In the genomic region with DNA sequence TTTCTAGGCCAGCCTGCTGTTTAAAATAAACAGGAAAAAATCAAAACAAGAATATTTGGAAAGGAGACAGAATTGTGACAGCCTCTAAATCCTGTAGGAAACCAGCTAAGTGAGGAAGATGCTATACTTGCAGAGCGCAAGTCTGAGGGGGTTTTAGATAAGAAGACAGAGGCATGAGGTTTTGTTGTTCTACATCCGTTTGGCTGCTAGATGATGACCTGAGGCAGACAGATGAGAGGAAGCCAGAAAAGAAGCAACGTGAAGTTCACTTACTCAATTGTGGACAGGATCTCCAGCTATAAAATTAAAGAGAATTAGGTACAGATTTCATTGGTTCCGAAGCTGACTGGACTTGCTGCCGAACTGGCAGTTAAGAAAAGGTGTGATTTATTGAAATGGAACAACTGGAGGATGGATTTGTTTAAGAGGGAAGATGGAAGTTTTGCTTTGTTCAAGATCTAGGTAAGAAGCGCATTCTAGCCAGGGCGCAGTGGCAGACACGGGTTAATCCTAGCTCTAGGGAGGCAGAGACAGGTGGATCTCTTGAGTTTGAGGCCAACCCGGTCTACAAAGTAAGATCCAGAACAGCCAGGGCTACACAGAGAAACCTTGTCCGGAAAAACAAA, we compare ENCODE assay signal across 8 mouse cellular contexts. TPM values are rescaled to one million over a fixed set of nuclear protein-coding genes. Genes with fewer than 3 reads are reported as not detected.
DNase-seq lines count a peak whose midpoint lies in the region; ATAC-seq and TF ChIP-seq lines count a peak whose summit lies in the region.

No protein-coding gene starts in this region.

- H3K4me2 ChIP-seq in heart, embryonic 14.5 days (ENCODE audit: low read length): peak overlapping the region; percentile 92

- no peaks in the 10 kb centered on the region for H3K9me3 ChIP-seq in heart, embryonic 14.5 days (ENCODE audit: control insufficient read depth, low read length)
- no peaks in the 10 kb centered on the region for H3K9me3 ChIP-seq in ES-E14 (ENCODE audit: control insufficient read depth, insufficient read depth, low read depth, low read length)
- H3K9me3 ChIP-seq in hindbrain, embryonic 10.5 days: no peaks in the 10 kb centered on the region

- ATAC-seq in heart, embryonic 14.5 days (ENCODE audit: insufficient number of reproducible peaks, insufficient read depth, low FRiP score, low read depth): no peak

- H3K4me3 ChIP-seq in heart, embryonic 14.5 days (ENCODE audit: control insufficient read depth in 1 of 2, insufficient read depth in 1 of 2, low read depth in 1 of 2, low read length in 2 of 2): peak overlapping the region; percentile 89 to 97
- H3K4me3 ChIP-seq in ES-E14 (ENCODE audit: insufficient read depth in 1 of 2, low read depth in 1 of 2, low read length in 2 of 2, poor library complexity in 1 of 2, severe bottlenecking in 1 of 2) (peak overlapping the region; percentile 79 to 80), macrophage (ENCODE audit: inconsistent target) (peak overlapping the region; percentile 68)
- H3K4me3 ChIP-seq in hindbrain, embryonic 10.5 days: peak overlapping the region; percentile 76

- H3K27me3 ChIP-seq in heart, embryonic 14.5 days (ENCODE audit: control insufficient read depth, insufficient read depth, low read length): no peaks in the 10 kb centered on the region
- H3K27me3 ChIP-seq in hindbrain, embryonic 10.5 days (ENCODE audit: insufficient read depth, poor library complexity, severe bottlenecking): no peaks in the 10 kb centered on the region

- H3K4me1 ChIP-seq in heart, embryonic 14.5 days (ENCODE audit: control insufficient read depth in 2 of 2, insufficient read depth in 2 of 2, low read length in 2 of 2): peaks cover 0 to 34% of the 10 kb centered on the region in 2 experiments; a peak in 3 of 4 replicates
- H3K4me1 ChIP-seq in ES-E14 (ENCODE audit: control insufficient read depth in 2 of 2, insufficient read depth in 2 of 2, low read length in 2 of 2, poor library complexity in 1 of 2): peaks cover 3 to 5% of the 10 kb centered on the region in 2 experiments; a peak in 3 of 4 replicates
- H3K4me1 ChIP-seq in hindbrain, embryonic 10.5 days (replicated peaks): peaks cover 30% of the 10 kb centered on the region

- no peak for DNase-seq in heart, adult 11 months
- DNase-seq in ES-E14 (ENCODE audit: low read depth, low spot score): no peak
- no peak for DNase-seq in hindbrain, embryonic 10.5 days (ENCODE audit: low spot score)
- no peak for DNase-seq in adrenal gland, postnatal 14 days
- DNase-seq in layer of hippocampus, postnatal 25 days (ENCODE audit: extremely low spot score in 1 of 2, low spot score in 1 of 2): no peak
- DNase-seq in ovary, adult 18-20 months (ENCODE audit: low spot score): no peak

- H3K36me3 ChIP-seq in heart, embryonic 14.5 days (ENCODE audit: control insufficient read depth, insufficient read depth, low read length): peaks cover 35% of the 10 kb centered on the region
- peaks cover 9% of the 10 kb centered on the region for H3K36me3 ChIP-seq in ES-E14 (ENCODE audit: control insufficient read depth, insufficient read depth, low read length, poor library complexity, severe bottlenecking)
- peaks cover 50% of the 10 kb centered on the region for H3K36me3 ChIP-seq in hindbrain, embryonic 10.5 days
- peaks cover 4% of the 10 kb centered on the region; the same call in 1 of the 2 replicates for H3K36me3 ChIP-seq in macrophage (ENCODE audit: inconsistent target)

- in situ Hi-C loops in ES-E14 (cut with MboI; ENCODE audit: low sequenced_read_pairs in 2 of 2, unreplicated experiment in 2 of 2): no loop called here

- H3K79me2 ChIP-seq in macrophage (ENCODE audit: inconsistent target): peaks cover 52% of the 10 kb centered on the region

- WGBS in heart, embryonic 14.5 days: 27% methylated on average over 10 of the region's 10 CpGs
- WGBS in hindbrain, embryonic 10.5 days: 37% methylated on average over 10 of the region's 10 CpGs
- WGBS in macrophage (ENCODE audit: missing documents): 9% methylated on average over 10 of the region's 10 CpGs

- peak overlapping the region; percentile 87 for H3K9ac ChIP-seq in heart, embryonic 14.5 days (ENCODE audit: low read length)
- H3K9ac ChIP-seq in ES-E14 (ENCODE audit: insufficient read depth, low read depth, low read length, poor library complexity, severe bottlenecking): peak overlapping the region; percentile 82

- H3K27ac ChIP-seq in heart, embryonic 14.5 days (replicated peaks in 1 of 2; ENCODE audit: control insufficient read depth in 1 of 2, insufficient read depth in 1 of 2, low read depth in 2 of 2, low read length in 2 of 2): 0 out of 4 replicates have a peak overlapping the region, but pooled peaks of 1 of the 2 experiments have one; percentile 20
- H3K27ac ChIP-seq in ES-E14 (ENCODE audit: insufficient read depth, low read depth, low read length, poor library complexity, severe bottlenecking) (no peak overlapping the region), macrophage (no peak overlapping the region)
- H3K27ac ChIP-seq in hindbrain, embryonic 10.5 days: peak overlapping the region; percentile 93

TF ChIP-seq in ES-E14, 5 proteins besides CTCF, POLR2A, EP300 and RAD21:
- TF ChIP-seq ZNF384 (IDR thresholded peaks at IDR 0.05; ENCODE audit: low read depth, low read length) (no peak), CHD2 (IDR thresholded peaks at IDR 0.05; ENCODE audit: low read depth, low read length) (no peak), HCFC1 (IDR thresholded peaks at IDR 0.05; ENCODE audit: borderline replicate concordance, insufficient read depth, low read length) (no peak), MAFK (IDR thresholded peaks at IDR 0.05; ENCODE audit: insufficient read depth, low read depth, low read length) (no peak), ZC3H11A (IDR thresholded peaks at IDR 0.05; ENCODE audit: borderline replicate concordance, low read depth, low read length) (no peak)
TF ChIP-seq in ES-E14: peak in this region for 0.

RNA-seq across cellular contexts. Expression of gene Xpc, which starts 0.8 kb away (rescaled TPM):
- polyA plus RNA-seq in heart, embryonic 14.5 days (2014; fragmentation: Nextera tagmentation; extraction: Ambion mirVana): 9.6 and 12.0 TPM in 2 replicates
- 17.6 and 22.0 TPM in 2 replicates for total RNA-seq in ES-E14 (2012; rRNA removed)
- polyA plus RNA-seq in hindbrain, embryonic 10.5 days (2016; fragmentation: Nextera tagmentation; extraction: Ambion mirVana): 23.6 and 23.7 TPM in 2 replicates
- 10 to 100 TPM in 12 of 26 experiments, 1 to 10 TPM in 14; 2.0 to 25.7 (median 7.2) TPM for total RNA-seq in macrophage (2018; cell fraction: chromatin; rRNA removed)
- 10 to 100 TPM in 12 of 26 experiments, 1 to 10 TPM in 14; 4.2 to 15.1 (median 9.7) TPM for total RNA-seq in macrophage (2018; cell fraction: cytosol; rRNA removed)
- total RNA-seq in macrophage (2018; cell fraction: nucleus; rRNA removed): 10 to 100 TPM in 10 of 26 experiments, 1 to 10 TPM in 16; 3.0 to 18.5 (median 8.6) TPM
- 10.0 to 14.5 TPM (median 12.6 TPM) in 3 replicates for polyA plus RNA-seq in macrophage (2018)
- total RNA-seq in adrenal gland, postnatal 14 days (2021): 12.5 and 14.6 TPM in 2 replicates
- total RNA-seq in layer of hippocampus, postnatal 25 days (2021): 10 to 100 TPM; 12.6 to 14.2 TPM

RNA-seq across cellular contexts. Expression of gene Lsm3, which starts 0.9 kb away (rescaled TPM):
- 185 and 193 TPM in 2 replicates for polyA plus RNA-seq in heart, embryonic 14.5 days (2014; fragmentation: Nextera tagmentation; extraction: Ambion mirVana)
- 192 and 240 TPM in 2 replicates for total RNA-seq in ES-E14 (2012; rRNA removed)
- polyA plus RNA-seq in hindbrain, embryonic 10.5 days (2016; fragmentation: Nextera tagmentation; extraction: Ambion mirVana): 340 and 380 TPM in 2 replicates
- total RNA-seq in macrophage (2018; cell fraction: chromatin; rRNA removed): 10 to 100 TPM in 13 of 26 experiments, 1 to 10 TPM in 13; 5.4 to 27.1 (median 9.8) TPM
- 10 to 100 TPM; 39.8 to 66.8 (median 51.2) TPM for total RNA-seq in macrophage (2018; cell fraction: cytosol; rRNA removed)
- total RNA-seq in macrophage (2018; cell fraction: nucleus; rRNA removed): 10 to 100 TPM in 20 of 26 experiments, 1 to 10 TPM in 6; 5.2 to 38.5 (median 15.9) TPM
- 40.6 to 87.8 TPM (median 85.5 TPM) in 3 replicates for polyA plus RNA-seq in macrophage (2018)
- 38.2 and 39.5 TPM in 2 replicates for total RNA-seq in adrenal gland, postnatal 14 days (2021)
- 10 to 100 TPM; 35.8 to 38.4 TPM for total RNA-seq in layer of hippocampus, postnatal 25 days (2021)

RNA-seq across cellular contexts. Expression of gene Tmem43, which starts 41.3 kb away (rescaled TPM):
- 27.1 and 27.3 TPM in 2 replicates for polyA plus RNA-seq in heart, embryonic 14.5 days (2014; fragmentation: Nextera tagmentation; extraction: Ambion mirVana)
- 87.5 and 116 TPM in 2 replicates for total RNA-seq in ES-E14 (2012; rRNA removed)
- 61.9 and 62.7 TPM in 2 replicates for polyA plus RNA-seq in hindbrain, embryonic 10.5 days (2016; fragmentation: Nextera tagmentation; extraction: Ambion mirVana)
- total RNA-seq in macrophage (2018; cell fraction: chromatin; rRNA removed): 10 to 100 TPM in 22 of 26 experiments, 1 to 10 TPM in 4; 5.0 to 45.3 (median 25.5) TPM
- 10 to 100 TPM; 25.8 to 51.2 (median 35.8) TPM for total RNA-seq in macrophage (2018; cell fraction: cytosol; rRNA removed)
- 10 to 100 TPM; 22.3 to 63.9 (median 37.3) TPM for total RNA-seq in macrophage (2018; cell fraction: nucleus; rRNA removed)
- 32.7 to 48.5 TPM (median 46.8 TPM) in 3 replicates for polyA plus RNA-seq in macrophage (2018)
- 27.6 and 34.2 TPM in 2 replicates for total RNA-seq in adrenal gland, postnatal 14 days (2021)
- total RNA-seq in layer of hippocampus, postnatal 25 days (2021): 10 to 100 TPM; 30.8 to 32.0 TPM

RNA-seq across cellular contexts. Expression of gene Chchd4, which starts 41.5 kb away (rescaled TPM):
- polyA plus RNA-seq in heart, embryonic 14.5 days (2014; fragmentation: Nextera tagmentation; extraction: Ambion mirVana): 32.5 TPM in 2 replicates
- 24.6 and 30.2 TPM in 2 replicates for total RNA-seq in ES-E14 (2012; rRNA removed)
- polyA plus RNA-seq in hindbrain, embryonic 10.5 days (2016; fragmentation: Nextera tagmentation; extraction: Ambion mirVana): 26.7 and 34.2 TPM in 2 replicates
- 10 to 100 TPM in 3 of 26 experiments, 1 to 10 TPM in 20, under 1 TPM in 2, not detected in 1; 0.52 to 11.6 (median 4.6) TPM for total RNA-seq in macrophage (2018; cell fraction: chromatin; rRNA removed)
- 1 to 10 TPM; 4.2 to 7.6 (median 6.3) TPM for total RNA-seq in macrophage (2018; cell fraction: cytosol; rRNA removed)
- 10 to 100 TPM in 2 of 26 experiments, 1 to 10 TPM in 23, under 1 TPM in 1; 0.89 to 14.3 (median 4.5) TPM for total RNA-seq in macrophage (2018; cell fraction: nucleus; rRNA removed)
- polyA plus RNA-seq in macrophage (2018): 4.3 to 16.2 TPM (median 6.2 TPM) in 3 replicates
- total RNA-seq in adrenal gland, postnatal 14 days (2021): 16.2 and 20.0 TPM in 2 replicates
- total RNA-seq in layer of hippocampus, postnatal 25 days (2021): 10 to 100 TPM; 18.9 to 19.7 TPM
